Mouse (Mus musculus) hindbrain, embryonic 11.5 days (tissue): ENCODE data around the gene Olfr1414. TPM values are rescaled to one million over a fixed set of nuclear protein-coding genes. Genes with fewer than 3 reads are reported as not detected.

ENCODE experiments used
- polyA plus RNA-seq: library from polyadenylated mRNA; unstranded; fragments of >200 nt; fragmentation: Nextera tagmentation; extraction: Ambion mirVana; gene quantifications from 2 replicates; pipeline ENCODE4 v1.2.1, GENCODE M21; 2014

Olfr1414 gene
- polyA plus RNA-seq, 1 experiment from 2014 or later = not detected

Other genes with a start within 250 kb of the Olfr1414 start
- gene Ndufa10, start 44.8 kb downstream of the Olfr1414 start, polyA plus RNA-seq = 287 and 289 TPM in 2 replicates
- gene Olfr1416, start 33.5 kb downstream of the Olfr1414 start, polyA plus RNA-seq = not detected in 2 replicates
- not detected in 2 replicates for gene Olfr1415, start 22.6 kb downstream of the Olfr1414 start, polyA plus RNA-seq
- gene Olfr1413, start 52.7 kb upstream of the Olfr1414 start, polyA plus RNA-seq = not detected in 2 replicates
- not detected in 2 replicates for gene Olfr1412, start 67.1 kb upstream of the Olfr1414 start, polyA plus RNA-seq
- not detected in 2 replicates for gene Olfr1411, start 75.8 kb upstream of the Olfr1414 start, polyA plus RNA-seq
- not detected in 2 replicates for gene Olfr1410, start 87.1 kb upstream of the Olfr1414 start, polyA plus RNA-seq
- 0.09 TPM in 1 of 2 replicates, not detected in the other for gene Olfr12, start 99.1 kb upstream of the Olfr1414 start, polyA plus RNA-seq
- gene Cops9, start 123.3 kb upstream of the Olfr1414 start, polyA plus RNA-seq = 388 and 392 TPM in 2 replicates
- gene Otos, start 130.2 kb upstream of the Olfr1414 start, polyA plus RNA-seq = 0.09 and 0.10 TPM in 2 replicates